Mouse (Mus musculus) myocyte (in vitro differentiated cells): ENCODE measurements around the gene Ptprd. TPM values are rescaled to one million over a fixed set of nuclear protein-coding genes. Genes with fewer than 3 reads are reported as not detected.

Experiments used
- H3K27me3 ChIP-seq: one replicate; pipeline ENCODE4 v1.6.1; 2011; ENCODE audit not compliant: control insufficient read depth, insufficient read depth, insufficient read length
- H3K36me3 ChIP-seq: one replicate; pipeline ENCODE4 v1.6.1; 2011; ENCODE audit not compliant: control insufficient read depth, insufficient read depth
- H3K4me2 ChIP-seq: one replicate; pipeline ENCODE4 v1.6.1; 2011; ENCODE audit warnings: low read depth, control low read depth
- H3K4me3 ChIP-seq: one replicate; pipeline ENCODE4 v1.5.1; 2011; ENCODE audit warnings: mild to moderate bottlenecking, control low read depth, moderate library complexity
- H3K79me2 ChIP-seq: one replicate; pipeline ENCODE4 v1.6.1; 2011; ENCODE audit not compliant: control insufficient read depth, insufficient read depth
- H3ac ChIP-seq: one replicate; pipeline ENCODE4 v1.6.1; 2011; ENCODE audit not compliant: control insufficient read depth, insufficient read length
- CEBPB ChIP-seq: IDR thresholded peaks from 2 replicates; pipeline ENCODE4 v1.6.1; 2011; ENCODE audit warnings: mild to moderate bottlenecking, moderate library complexity; ENCODE audit not compliant: poor library complexity, insufficient read depth, severe bottlenecking
- E2F4 ChIP-seq: IDR thresholded peaks from one replicate; pipeline ENCODE4 v1.6.1; 2011; ENCODE audit warnings: mild to moderate bottlenecking, control low read depth, moderate library complexity; ENCODE audit not compliant: insufficient read depth
- MAX ChIP-seq: IDR thresholded peaks from one replicate; pipeline ENCODE4 v1.6.1; 2011; ENCODE audit warnings: low read depth, mild to moderate bottlenecking, control low read depth
- MYOD1 ChIP-seq, 3 experiments: IDR thresholded peaks; one replicate each; pipeline ENCODE4 v1.6.1; 2011; ENCODE audit warnings: control low read depth in 2 of 3, low read depth in 2 of 3, mild to moderate bottlenecking in 2 of 3, moderate library complexity in 1 of 3; ENCODE audit not compliant: insufficient read length in 2 of 3, control insufficient read depth in 1 of 3
- MYOG ChIP-seq, 3 experiments: IDR thresholded peaks; one replicate each; pipeline ENCODE4 v1.6.1; 2011; ENCODE audit warnings: control low read depth in 2 of 3, low read depth in 2 of 3, mild to moderate bottlenecking in 2 of 3; ENCODE audit not compliant: insufficient read length in 2 of 3, control insufficient read depth in 1 of 3, insufficient read depth in 1 of 3
- POLR2A ChIP-seq: IDR thresholded peaks from one replicate; pipeline ENCODE4 v1.6.1; 2011; ENCODE audit warnings: low read depth, mild to moderate bottlenecking, control low read depth, moderate library complexity; ENCODE audit not compliant: insufficient read length
- POLR2AphosphoS2 ChIP-seq: IDR thresholded peaks from one replicate; pipeline ENCODE4 v1.6.1; 2011; ENCODE audit warnings: low read depth, control low read depth; ENCODE audit not compliant: insufficient read length
- REST ChIP-seq: IDR thresholded peaks from one replicate; pipeline ENCODE4 v1.6.1; 2011; ENCODE audit warnings: mild to moderate bottlenecking, control low read depth, moderate library complexity; ENCODE audit not compliant: insufficient read depth, insufficient read length
- SRF ChIP-seq: IDR thresholded peaks from one replicate; pipeline ENCODE4 v1.6.1; 2011; ENCODE audit warnings: low read depth; ENCODE audit not compliant: control insufficient read depth, insufficient read length
- TCF12 ChIP-seq: IDR thresholded peaks from one replicate; pipeline ENCODE4 v1.6.1; 2011; ENCODE audit warnings: mild to moderate bottlenecking, control low read depth; ENCODE audit not compliant: poor library complexity, insufficient read depth, severe bottlenecking
- TCF3 ChIP-seq: IDR thresholded peaks from one replicate; pipeline ENCODE4 v1.6.1; 2011; ENCODE audit warnings: low read depth, control low read depth; ENCODE audit not compliant: insufficient read length
- USF1 ChIP-seq: IDR thresholded peaks from one replicate; pipeline ENCODE4 v1.6.1; 2011; ENCODE audit warnings: low read depth, mild to moderate bottlenecking, control low read depth, moderate library complexity
- polyA plus RNA-seq: library from polyadenylated mRNA; unstranded; fragments of >200 nt; fragmentation: generic; extraction: Trizol; gene quantifications from one replicate; pipeline ENCODE4 v1.2.1, GENCODE M21; 2012; ENCODE audit warnings: missing spikeins

Gene Ptprd
- polyA plus RNA-seq, 1 experiment, result 2.9 TPM

DNA sequence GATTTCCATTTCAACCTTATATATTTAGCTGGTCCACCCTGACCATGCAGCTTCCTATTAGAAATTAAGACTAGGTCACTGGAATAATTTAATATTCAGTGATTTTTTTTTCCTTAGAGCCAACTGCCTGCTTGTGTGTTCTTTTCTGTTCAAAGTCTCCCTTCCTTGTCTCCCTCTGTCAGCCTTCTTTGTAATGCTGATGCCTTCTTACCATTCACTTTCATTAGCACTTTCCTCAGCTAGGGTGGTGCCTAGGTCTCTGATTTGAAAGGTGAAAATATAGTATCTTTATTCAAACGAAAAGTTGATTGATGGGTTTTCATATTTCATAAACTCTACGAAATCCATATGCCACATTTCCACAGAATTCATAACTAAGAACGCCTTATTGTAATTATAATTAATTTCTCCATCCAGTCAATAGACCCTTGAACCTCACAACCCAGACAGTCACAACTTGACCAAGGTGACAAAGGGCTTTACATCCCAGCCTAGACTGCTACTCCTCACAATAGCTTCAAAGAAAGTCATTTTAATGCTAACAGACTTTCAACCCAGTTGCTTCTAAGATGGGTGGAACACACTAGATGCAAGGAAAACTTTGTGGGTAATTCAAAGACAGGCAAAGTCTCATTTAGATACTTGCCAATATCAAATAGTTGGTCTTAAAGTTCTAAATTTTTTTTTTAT, 2197.5 kb downstream of the Ptprd start:
- H3K4me2 ChIP-seq, result no peak overlapping the region
- no peak overlapping the region for H3ac ChIP-seq
- H3K4me3 ChIP-seq, result no peak overlapping the region
- H3K27me3 ChIP-seq, result no peaks in the 10 kb centered on the region
- no peaks in the 10 kb centered on the region for H3K79me2 ChIP-seq
- TF ChIP-seq E2F4 (no peak), MYOG (IDR thresholded peaks at IDR 0.05; ENCODE audit: control insufficient read depth in 1 of 3, insufficient read depth in 1 of 3, insufficient read length in 2 of 3, low read depth in 2 of 3) (no peak), TCF3 (no peak), POLR2A (no peak), POLR2AphosphoS2 (no peak), USF1 (no peak), REST (no peak), SRF (no peak), CEBPB (no peak), MYOD1 (IDR thresholded peaks at IDR 0.05; ENCODE audit: control insufficient read depth in 1 of 3, insufficient read length in 2 of 3, low read depth in 2 of 3) (no peak), TCF12 (no peak), MAX (no peak)
- no peaks in the 10 kb centered on the region for H3K36me3 ChIP-seq

DNA sequence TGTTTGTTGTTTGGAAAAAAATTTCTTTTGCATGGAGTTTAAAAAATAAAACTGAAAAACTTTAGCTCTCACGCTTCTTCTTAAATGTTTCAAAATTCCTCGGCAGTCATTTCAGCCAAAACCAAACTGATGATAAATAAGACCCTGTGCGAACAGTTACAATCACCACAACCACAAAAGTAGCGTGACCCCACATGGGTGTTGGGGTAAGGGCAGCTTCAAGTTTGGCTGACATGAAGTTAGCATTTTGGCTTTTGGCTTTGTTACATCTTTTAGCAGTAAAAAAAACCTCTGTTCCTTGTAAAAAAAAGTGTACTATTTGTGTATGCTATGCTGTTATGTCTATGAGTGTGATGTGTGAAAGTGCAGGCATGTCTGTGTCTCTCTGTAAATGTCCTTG, 2203.2 kb downstream of the Ptprd start:
- H3K36me3 ChIP-seq, result no peaks in the 10 kb centered on the region
- H3K79me2 ChIP-seq, result no peaks in the 10 kb centered on the region
- no peak overlapping the region for H3K4me2 ChIP-seq
- no peak overlapping the region for H3K4me3 ChIP-seq
- TF ChIP-seq SRF (no peak), POLR2A (no peak), REST (no peak), MYOG (IDR thresholded peaks at IDR 0.05; ENCODE audit: control insufficient read depth in 1 of 3, insufficient read depth in 1 of 3, insufficient read length in 2 of 3, low read depth in 2 of 3) (no peak), TCF12 (no peak), MYOD1 (IDR thresholded peaks at IDR 0.05; ENCODE audit: control insufficient read depth in 1 of 3, insufficient read length in 2 of 3, low read depth in 2 of 3) (no peak), POLR2AphosphoS2 (no peak)
- no peak overlapping the region for H3ac ChIP-seq
- H3K27me3 ChIP-seq, result no peaks in the 10 kb centered on the region

DNA sequence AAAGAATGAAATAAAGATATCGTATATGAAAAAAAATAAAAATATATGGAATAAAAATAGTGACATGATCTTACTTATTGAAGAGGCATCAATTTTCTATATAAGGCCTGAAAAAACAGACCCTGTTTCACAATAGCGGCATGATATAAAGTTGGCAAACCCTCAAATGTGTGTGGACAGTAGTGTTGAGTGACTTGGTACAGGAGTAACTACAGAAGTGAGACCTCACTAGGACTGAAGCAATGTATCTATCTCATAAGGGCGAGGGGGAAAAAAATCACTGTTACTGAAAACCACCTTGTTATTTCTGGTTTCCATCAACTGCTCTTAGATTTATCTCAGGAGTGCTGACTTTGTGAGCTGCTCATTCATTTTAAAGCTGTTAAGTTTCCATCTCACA, 2204.5 kb downstream of the Ptprd start:
- H3K27me3 ChIP-seq, result no peaks in the 10 kb centered on the region
- TF ChIP-seq POLR2A (no peak), TCF12 (no peak), MAX (no peak), CEBPB (no peak), E2F4 (no peak), MYOG (IDR thresholded peaks at IDR 0.05; ENCODE audit: control insufficient read depth in 1 of 3, insufficient read depth in 1 of 3, insufficient read length in 2 of 3, low read depth in 2 of 3) (no peak), POLR2AphosphoS2 (no peak), USF1 (no peak), MYOD1 (IDR thresholded peaks at IDR 0.05; ENCODE audit: control insufficient read depth in 1 of 3, insufficient read length in 2 of 3, low read depth in 2 of 3) (no peak), SRF (no peak), TCF3 (no peak), REST (no peak)
- no peak overlapping the region for H3K4me3 ChIP-seq
- no peak overlapping the region for H3K4me2 ChIP-seq
- H3K79me2 ChIP-seq, result no peaks in the 10 kb centered on the region
- H3ac ChIP-seq, result no peak overlapping the region
- no peaks in the 10 kb centered on the region for H3K36me3 ChIP-seq

DNA sequence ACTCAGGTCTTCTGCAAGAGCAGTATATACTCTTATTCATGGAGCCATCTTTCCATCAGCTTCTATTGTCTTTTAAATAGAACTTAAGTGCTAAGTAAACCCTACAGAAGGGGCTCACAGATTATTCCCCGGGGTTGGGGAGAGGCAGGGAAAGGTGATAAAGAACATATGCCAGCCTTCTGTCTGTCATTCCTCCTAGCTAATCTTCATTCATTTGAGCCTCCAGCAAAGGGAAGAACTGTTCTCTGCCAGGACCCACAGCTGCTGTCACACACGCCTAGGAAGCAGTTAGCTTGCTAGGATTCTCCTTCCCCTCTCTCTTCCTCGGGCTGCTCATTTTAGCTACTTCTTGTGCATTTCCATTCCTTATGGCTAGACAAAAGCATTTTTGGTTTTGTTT, 2205.0 kb downstream of the Ptprd start:
- no peaks in the 10 kb centered on the region for H3K36me3 ChIP-seq
- no peak overlapping the region for H3ac ChIP-seq
- H3K79me2 ChIP-seq, result no peaks in the 10 kb centered on the region
- no peak overlapping the region for H3K4me2 ChIP-seq
- H3K27me3 ChIP-seq, result no peaks in the 10 kb centered on the region
- no peak overlapping the region for H3K4me3 ChIP-seq
- TF ChIP-seq E2F4, result no peak

DNA sequence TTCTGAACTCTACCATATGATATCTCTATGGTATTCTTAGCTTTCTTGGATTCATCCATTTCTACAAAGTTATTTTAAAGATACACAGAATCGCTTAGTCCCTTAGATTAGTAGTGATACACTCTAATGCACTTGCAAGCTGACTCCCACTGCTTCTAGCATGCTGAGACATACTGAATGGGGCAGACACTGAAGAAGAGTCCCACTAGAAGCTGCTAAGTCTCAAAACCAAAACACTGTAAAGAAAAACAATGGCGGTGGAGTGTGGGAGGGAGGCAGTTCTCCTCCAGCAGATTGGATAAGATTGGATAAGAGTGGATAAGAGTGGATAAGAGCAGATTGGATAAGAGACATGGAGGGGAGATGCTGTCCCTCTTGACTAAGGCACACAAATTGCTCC, 2207.6 kb downstream of the Ptprd start:
- Histone ChIP-seq H3K4me3 (no peak overlapping the region), H3K79me2 (no peaks in the 10 kb centered on the region), H3K27me3 (no peaks in the 10 kb centered on the region), H3ac (no peak overlapping the region), H3K4me2 (no peak overlapping the region), H3K36me3 (no peaks in the 10 kb centered on the region)
- TF ChIP-seq MAX (no peak), E2F4 (no peak), REST (no peak), TCF12 (no peak), USF1 (no peak), TCF3 (no peak), MYOD1 (IDR thresholded peaks at IDR 0.05; ENCODE audit: control insufficient read depth in 1 of 3, insufficient read length in 2 of 3, low read depth in 2 of 3) (no peak), MYOG (IDR thresholded peaks at IDR 0.05; ENCODE audit: control insufficient read depth in 1 of 3, insufficient read depth in 1 of 3, insufficient read length in 2 of 3, low read depth in 2 of 3) (no peak), POLR2AphosphoS2 (no peak), CEBPB (no peak), SRF (no peak), POLR2A (no peak)
